Mouse (Mus musculus): ENCODE measurements around the gene Ass1.

DNA sequence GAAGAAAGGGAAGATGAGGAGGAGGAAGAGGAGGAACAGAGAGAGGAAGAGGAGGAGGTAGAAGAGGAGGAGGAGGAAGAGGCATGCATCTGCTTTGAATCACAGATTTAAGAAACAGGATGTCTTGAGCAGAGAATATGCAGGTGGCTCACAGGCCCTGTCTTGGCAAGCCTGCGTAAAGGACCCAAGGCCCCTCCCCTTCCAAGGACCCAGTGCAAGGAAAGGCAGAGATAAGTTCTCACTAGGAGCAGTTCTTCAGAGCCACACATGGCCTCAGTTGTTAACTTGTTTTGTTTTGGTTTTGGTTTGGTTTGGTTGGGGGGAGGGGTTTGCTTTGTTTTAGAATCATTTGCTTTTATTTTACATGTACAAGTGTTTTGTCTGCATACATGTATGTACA is 18.5 kb upstream of the Ass1 start:
- no peak for TF ChIP-seq CTCF (IDR thresholded peaks at IDR 0.05)
- no peak for TF ChIP-seq POLR2A (IDR thresholded peaks at IDR 0.05; ENCODE audit: insufficient read depth, low read depth, low read length)
- no peak for TF ChIP-seq EP300 (IDR thresholded peaks at IDR 0.05; ENCODE audit: insufficient read depth, low read depth, low read length)

Data from heart, adult 2 months (tissue).